Mouse (Mus musculus) bone marrow macrophage, adult 2 months (primary cell): ENCODE measurements around the gene Ssh2.

Experiments used
- CTCF ChIP-seq: IDR thresholded peaks from 2 replicates; pipeline ENCODE4 v1.5.1; 2012; ENCODE audit warnings: low read depth, mild to moderate bottlenecking, low read length, moderate library complexity
- POLR2A ChIP-seq: IDR thresholded peaks from 2 replicates; pipeline ENCODE4 v1.6.1; 2012; ENCODE audit warnings: mild to moderate bottlenecking, low read depth, low read length, borderline replicate concordance

GRCm38 (mm10) chr11:77441020-77441419 is 224.9 kb downstream of the Ssh2 start:
- TF ChIP-seq CTCF (no peak), POLR2A (no peak)
